ENCODE assay signal across 21 mouse cellular contexts in genomic region chr12:73838330-73838729, GRCm38 (mm10).
DNase-seq lines count a peak whose midpoint lies in the region; TF ChIP-seq lines count a peak whose summit lies in the region.
"Had no signal": no experiment of that assay in that cellular context is flagged by ENCODE, and none has a peak within 500 bp of the region (broad histone marks: within the 10 kb centered on the region; RNA-seq: fewer than 3 reads in every experiment).

No protein-coding gene starts in this region.

- DNase-seq in adrenal gland, postnatal 36 days, result peak; percentile 13 to 24
- DNase-seq in adrenal gland, adult 8-10 months, result no peak
- peak; percentile 11 to 60 for DNase-seq in kidney, postnatal 36 days
- no peak for DNase-seq in kidney, postnatal 10 days
- DNase-seq in embryo, embryonic 11 days, result no peak
- DNase-seq: B cell, adult 2 months; cerebellum, adult 11-12 months; cerebellum, postnatal 14 days; heart, postnatal 36 days; liver; liver, postnatal 0 days; right cerebral cortex, postnatal 25 days; thymus, postnatal 14 days had no signal

- no peaks in the 10 kb centered on the region for H3K79me2 ChIP-seq in C2C12 (ENCODE audit: control insufficient read depth, insufficient read depth)
- H3K79me2 ChIP-seq in myocyte (ENCODE audit: control insufficient read depth, insufficient read depth), result no peaks in the 10 kb centered on the region

- no peaks in the 10 kb centered on the region for H3K79me3 ChIP-seq in C2C12 (ENCODE audit: low read depth)

- TF ChIP-seq POLR2A in myocyte (IDR thresholded peaks at IDR 0.05; ENCODE audit: insufficient read length, low read depth), result no peak

- no peak overlapping the region for H3K4me3 ChIP-seq in C2C12 (ENCODE audit: insufficient read depth, poor library complexity, severe bottlenecking)
- no peak overlapping the region for H3K4me3 ChIP-seq in myocyte
- H3K4me3 ChIP-seq: embryonic facial prominence, embryonic 12.5 days; forebrain, embryonic 12.5 days; heart, embryonic 15.5 days; limb, embryonic 10.5 days; neural tube, embryonic 15.5 days had no signal

- H3ac ChIP-seq in C2C12 (ENCODE audit: control insufficient read depth, insufficient read length, low read depth) (no peak overlapping the region), myocyte (ENCODE audit: control insufficient read depth, insufficient read length) (no peak overlapping the region)

- TF ChIP-seq CTCF in C2C12 (IDR thresholded peaks at IDR 0.05; ENCODE audit: control insufficient read depth, insufficient read depth, insufficient read length), result no peak

- no peaks in the 10 kb centered on the region for H3K36me3 ChIP-seq in C2C12 (ENCODE audit: control insufficient read depth, insufficient read depth)
- H3K36me3 ChIP-seq in myocyte (ENCODE audit: control insufficient read depth, insufficient read depth), result no peaks in the 10 kb centered on the region
- H3K36me3 ChIP-seq: embryonic facial prominence, embryonic 12.5 days; forebrain, embryonic 12.5 days; heart, embryonic 15.5 days; limb, embryonic 10.5 days; neural tube, embryonic 15.5 days had no signal

- H3K27me3 ChIP-seq in C2C12 (ENCODE audit: control insufficient read depth, insufficient read depth, insufficient read length) (no peaks in the 10 kb centered on the region), myocyte (ENCODE audit: control insufficient read depth, insufficient read depth, insufficient read length) (no peaks in the 10 kb centered on the region)
- H3K27me3 ChIP-seq: embryonic facial prominence, embryonic 12.5 days; forebrain, embryonic 12.5 days; heart, embryonic 15.5 days; neural tube, embryonic 15.5 days had no signal

- peak overlapping the region; percentile 72 for H3K4me2 ChIP-seq in myocyte (ENCODE audit: low read depth)
- H3K4me2 ChIP-seq: embryonic facial prominence, embryonic 12.5 days; forebrain, embryonic 12.5 days; heart, embryonic 15.5 days; hindbrain, embryonic 14.5 days; neural tube, embryonic 15.5 days had no signal

TF ChIP-seq in C2C12, 6 proteins besides CTCF, POLR2A, EP300 and RAD21:
- TF ChIP-seq FOSL1 (IDR thresholded peaks at IDR 0.05; ENCODE audit: insufficient read depth, low read length, poor library complexity, severe bottlenecking), result peak; percentile 15
- TF ChIP-seq MYOD1 (IDR thresholded peaks at IDR 0.05; ENCODE audit: control insufficient read depth, insufficient read length, low read depth), result no peak
- TF ChIP-seq USF1 (IDR thresholded peaks at IDR 0.05; ENCODE audit: low read depth), result no peak
- TF ChIP-seq MYOG (IDR thresholded peaks at IDR 0.05; ENCODE audit: control insufficient read depth, extremely low read depth, insufficient read length), result no peak
- TF ChIP-seq MAX (IDR thresholded peaks at IDR 0.05), result peak; percentile 8
- TF ChIP-seq CEBPB (IDR thresholded peaks at IDR 0.05; ENCODE audit: low read depth), result no peak

TF ChIP-seq in myocyte, 11 proteins besides CTCF, POLR2A, EP300 and RAD21:
- no peak for TF ChIP-seq MYOG (IDR thresholded peaks at IDR 0.05; ENCODE audit: control insufficient read depth in 1 of 3, insufficient read depth in 1 of 3, insufficient read length in 2 of 3, low read depth in 2 of 3)
- TF ChIP-seq REST (IDR thresholded peaks at IDR 0.05; ENCODE audit: insufficient read depth, insufficient read length), result no peak
- no peak for TF ChIP-seq MYOD1 (IDR thresholded peaks at IDR 0.05; ENCODE audit: control insufficient read depth in 1 of 3, insufficient read length in 2 of 3, low read depth in 2 of 3)
- TF ChIP-seq POLR2AphosphoS2 (IDR thresholded peaks at IDR 0.05; ENCODE audit: insufficient read length, low read depth), result no peak
- no peak for TF ChIP-seq E2F4 (IDR thresholded peaks at IDR 0.05; ENCODE audit: insufficient read depth)
- TF ChIP-seq TCF12 (IDR thresholded peaks at IDR 0.05; ENCODE audit: insufficient read depth, poor library complexity, severe bottlenecking), result no peak
- TF ChIP-seq TCF3 (IDR thresholded peaks at IDR 0.05; ENCODE audit: insufficient read length, low read depth), result no peak
- no peak for TF ChIP-seq CEBPB (IDR thresholded peaks at IDR 0.05; ENCODE audit: insufficient read depth, poor library complexity, severe bottlenecking)
- TF ChIP-seq MAX (IDR thresholded peaks at IDR 0.05; ENCODE audit: low read depth), result no peak
- TF ChIP-seq USF1 (IDR thresholded peaks at IDR 0.05; ENCODE audit: low read depth), result no peak
- TF ChIP-seq SRF (IDR thresholded peaks at IDR 0.05; ENCODE audit: control insufficient read depth, insufficient read length, low read depth), result no peak

Comparison
In these comparisons a context has a peak if more than half of its experiments do, and no peak if none do; other contexts are left out.
1. DNase-seq: peak in adrenal gland, postnatal 36 days (2 of 2) and kidney, postnatal 36 days (2 of 2); none in adrenal gland, adult 8-10 months (single experiment), kidney, postnatal 10 days (single experiment) and embryo, embryonic 11 days (single experiment).